Mouse (Mus musculus): ENCODE measurements around the gene Prrx1. TPM values are rescaled to one million over a fixed set of nuclear protein-coding genes. Genes with fewer than 3 reads are reported as not detected.
A peak's percentile ranks its signal among the peaks of the same experiment; 100 is the strongest.

Prrx1 gene
- polyA plus RNA-seq, 1 experiment from 2014 or later = 3.5 TPM

- H3K9ac ChIP-seq (replicated peaks; ENCODE audit: low read length) = no peak overlapping the region
- ATAC-seq (ENCODE audit: low FRiP score, low TSS enrichment) (no peak), DNase-seq (no peak)
- no peaks in the 10 kb centered on the region for H3K36me3 ChIP-seq (ENCODE audit: control insufficient read depth, insufficient read depth, low read length)
- H3K27me3 ChIP-seq (ENCODE audit: control insufficient read depth, insufficient read depth, low read length) = no peaks in the 10 kb centered on the region
- H3K4me2 ChIP-seq (ENCODE audit: low read length) = no peak overlapping the region
- 93% methylated on average over 8 of the region's 8 CpGs for WGBS
- H3K4me1 ChIP-seq (ENCODE audit: control insufficient read depth, insufficient read depth, low read length) = no peaks in the 10 kb centered on the region
- H3K9me3 ChIP-seq (ENCODE audit: control insufficient read depth, low read length) = no peaks in the 10 kb centered on the region
- no peak overlapping the region for H3K4me3 ChIP-seq (replicated peaks; ENCODE audit: low read depth, low read length)
- H3K27ac ChIP-seq (replicated peaks; ENCODE audit: low read depth, low read length) = no peak overlapping the region
These were observed 46.5 kb downstream of the Prrx1 start for GRCm38 (mm10) chr1:163266853-163267538.

GRCm38 (mm10) chr1:163257298-163257697, 56.2 kb downstream of the Prrx1 start:
- Histone ChIP-seq H3K27me3 (ENCODE audit: control insufficient read depth, insufficient read depth, low read length) (no peaks in the 10 kb centered on the region), H3K9me3 (ENCODE audit: control insufficient read depth, low read length) (no peaks in the 10 kb centered on the region), H3K4me1 (ENCODE audit: control insufficient read depth, insufficient read depth, low read length) (no peaks in the 10 kb centered on the region), H3K27ac (replicated peaks; ENCODE audit: low read depth, low read length) (no peak overlapping the region), H3K36me3 (ENCODE audit: control insufficient read depth, insufficient read depth, low read length) (no peaks in the 10 kb centered on the region), H3K4me2 (ENCODE audit: low read length) (no peak overlapping the region), H3K4me3 (replicated peaks; ENCODE audit: low read depth, low read length) (no peak overlapping the region), H3K9ac (replicated peaks; ENCODE audit: low read length) (no peak overlapping the region)
- 74% methylated on average over 2 of the region's 2 CpGs for WGBS
- peak; percentile 11 for DNase-seq
- ATAC-seq (ENCODE audit: low FRiP score, low TSS enrichment) = no peak

GRCm38 (mm10) chr1:163255884-163256283, 57.6 kb downstream of the Prrx1 start:
- DNase-seq (no peak), ATAC-seq (ENCODE audit: low FRiP score, low TSS enrichment) (no peak)
- Histone ChIP-seq H3K4me2 (ENCODE audit: low read length) (no peak overlapping the region), H3K4me1 (ENCODE audit: control insufficient read depth, insufficient read depth, low read length) (no peaks in the 10 kb centered on the region), H3K36me3 (ENCODE audit: control insufficient read depth, insufficient read depth, low read length) (no peaks in the 10 kb centered on the region), H3K9ac (replicated peaks; ENCODE audit: low read length) (no peak overlapping the region), H3K4me3 (replicated peaks; ENCODE audit: low read depth, low read length) (no peak overlapping the region), H3K27me3 (ENCODE audit: control insufficient read depth, insufficient read depth, low read length) (no peaks in the 10 kb centered on the region), H3K27ac (replicated peaks; ENCODE audit: low read depth, low read length) (no peak overlapping the region), H3K9me3 (ENCODE audit: control insufficient read depth, low read length) (no peaks in the 10 kb centered on the region)
- 95% methylated on average over 2 of the region's 2 CpGs for WGBS

- ATAC-seq (ENCODE audit: low FRiP score, low TSS enrichment) (no peak), DNase-seq (no peak)
- H3K4me3 ChIP-seq (replicated peaks; ENCODE audit: low read depth, low read length) = no peak overlapping the region
- 83% methylated on average over 4 of the region's 4 CpGs for WGBS
- no peak overlapping the region for H3K4me2 ChIP-seq (ENCODE audit: low read length)
- no peaks in the 10 kb centered on the region for H3K36me3 ChIP-seq (ENCODE audit: control insufficient read depth, insufficient read depth, low read length)
- no peaks in the 10 kb centered on the region for H3K27me3 ChIP-seq (ENCODE audit: control insufficient read depth, insufficient read depth, low read length)
- H3K9ac ChIP-seq (replicated peaks; ENCODE audit: low read length) = no peak overlapping the region
- no peak overlapping the region for H3K27ac ChIP-seq (replicated peaks; ENCODE audit: low read depth, low read length)
- H3K4me1 ChIP-seq (ENCODE audit: control insufficient read depth, insufficient read depth, low read length) = no peaks in the 10 kb centered on the region
- no peaks in the 10 kb centered on the region for H3K9me3 ChIP-seq (ENCODE audit: control insufficient read depth, low read length)
These were observed 60.7 kb downstream of the Prrx1 start for GRCm38 (mm10) chr1:163252796-163253195.

- no peaks in the 10 kb centered on the region for H3K36me3 ChIP-seq (ENCODE audit: control insufficient read depth, insufficient read depth, low read length)
- ATAC-seq (ENCODE audit: low FRiP score, low TSS enrichment) (no peak), DNase-seq (no peak)
- H3K9me3 ChIP-seq (ENCODE audit: control insufficient read depth, low read length) = no peaks in the 10 kb centered on the region
- H3K27me3 ChIP-seq (ENCODE audit: control insufficient read depth, insufficient read depth, low read length) = no peaks in the 10 kb centered on the region
- no peak overlapping the region for H3K9ac ChIP-seq (replicated peaks; ENCODE audit: low read length)
- H3K27ac ChIP-seq (replicated peaks; ENCODE audit: low read depth, low read length) = no peak overlapping the region
- H3K4me2 ChIP-seq (ENCODE audit: low read length) = no peak overlapping the region
- H3K4me3 ChIP-seq (replicated peaks; ENCODE audit: low read depth, low read length) = no peak overlapping the region
- WGBS = 86% methylated on average over 5 of the region's 5 CpGs
- H3K4me1 ChIP-seq (ENCODE audit: control insufficient read depth, insufficient read depth, low read length) = no peaks in the 10 kb centered on the region
These were observed 61.2 kb downstream of the Prrx1 start for GRCm38 (mm10) chr1:163252331-163252730.

GRCm38 (mm10) chr1:163251766-163252165, 61.7 kb downstream of the Prrx1 start:
- no peaks in the 10 kb centered on the region for H3K4me1 ChIP-seq (ENCODE audit: control insufficient read depth, insufficient read depth, low read length)
- no peak overlapping the region for H3K9ac ChIP-seq (replicated peaks; ENCODE audit: low read length)
- 96% methylated on average over 1 of the region's 1 CpGs for WGBS
- DNase-seq (no peak), ATAC-seq (ENCODE audit: low FRiP score, low TSS enrichment) (no peak)
- H3K27ac ChIP-seq (replicated peaks; ENCODE audit: low read depth, low read length) = no peak overlapping the region
- no peaks in the 10 kb centered on the region for H3K36me3 ChIP-seq (ENCODE audit: control insufficient read depth, insufficient read depth, low read length)
- no peaks in the 10 kb centered on the region for H3K9me3 ChIP-seq (ENCODE audit: control insufficient read depth, low read length)
- no peak overlapping the region for H3K4me2 ChIP-seq (ENCODE audit: low read length)
- no peak overlapping the region for H3K4me3 ChIP-seq (replicated peaks; ENCODE audit: low read depth, low read length)
- no peaks in the 10 kb centered on the region for H3K27me3 ChIP-seq (ENCODE audit: control insufficient read depth, insufficient read depth, low read length)

GRCm38 (mm10) chr1:163238950-163239349, 74.6 kb downstream of the Prrx1 start:
- WGBS = 87% methylated on average over 4 of the region's 4 CpGs
- DNase-seq = no peak
- no peaks in the 10 kb centered on the region for H3K4me1 ChIP-seq (ENCODE audit: control insufficient read depth, insufficient read depth, low read length)

GRCm38 (mm10) chr1:163231230-163231629, 82.3 kb downstream of the Prrx1 start:
- Histone ChIP-seq H3K27ac (replicated peaks; ENCODE audit: low read depth, low read length) (no peak overlapping the region), H3K9me3 (ENCODE audit: control insufficient read depth, low read length) (no peaks in the 10 kb centered on the region; the same call in 1 of the 2 replicates), H3K4me2 (ENCODE audit: low read length) (no peak overlapping the region), H3K36me3 (ENCODE audit: control insufficient read depth, insufficient read depth, low read length) (no peaks in the 10 kb centered on the region), H3K4me1 (ENCODE audit: control insufficient read depth, insufficient read depth, low read length) (no peaks in the 10 kb centered on the region), H3K9ac (replicated peaks; ENCODE audit: low read length) (no peak overlapping the region), H3K4me3 (replicated peaks; ENCODE audit: low read depth, low read length) (no peak overlapping the region), H3K27me3 (ENCODE audit: control insufficient read depth, insufficient read depth, low read length) (no peaks in the 10 kb centered on the region)
- no peak for ATAC-seq (ENCODE audit: low FRiP score, low TSS enrichment)
- DNase-seq = no peak
- 77% methylated on average over 3 of the region's 3 CpGs for WGBS

More at GRCm38 (mm10) chr1:163238950-163239349, 74.6 kb downstream of the Prrx1 start:
- no peak for ATAC-seq (ENCODE audit: low FRiP score, low TSS enrichment)
- Histone ChIP-seq H3K27me3 (ENCODE audit: control insufficient read depth, insufficient read depth, low read length) (no peaks in the 10 kb centered on the region), H3K9me3 (ENCODE audit: control insufficient read depth, low read length) (no peaks in the 10 kb centered on the region), H3K36me3 (ENCODE audit: control insufficient read depth, insufficient read depth, low read length) (no peaks in the 10 kb centered on the region), H3K9ac (replicated peaks; ENCODE audit: low read length) (no peak overlapping the region), H3K4me3 (replicated peaks; ENCODE audit: low read depth, low read length) (no peak overlapping the region), H3K27ac (replicated peaks; ENCODE audit: low read depth, low read length) (no peak overlapping the region), H3K4me2 (ENCODE audit: low read length) (no peak overlapping the region)

- no peak overlapping the region for H3K27ac ChIP-seq (replicated peaks; ENCODE audit: low read depth, low read length)
- DNase-seq (no peak), ATAC-seq (ENCODE audit: low FRiP score, low TSS enrichment) (no peak)
- H3K9me3 ChIP-seq (ENCODE audit: control insufficient read depth, low read length) = no peaks in the 10 kb centered on the region; the same call in 1 of the 2 replicates
- no peaks in the 10 kb centered on the region for H3K27me3 ChIP-seq (ENCODE audit: control insufficient read depth, insufficient read depth, low read length)
- H3K36me3 ChIP-seq (ENCODE audit: control insufficient read depth, insufficient read depth, low read length) = no peaks in the 10 kb centered on the region
- no peak overlapping the region for H3K9ac ChIP-seq (replicated peaks; ENCODE audit: low read length)
- H3K4me1 ChIP-seq (ENCODE audit: control insufficient read depth, insufficient read depth, low read length) = no peaks in the 10 kb centered on the region
- no peak overlapping the region for H3K4me2 ChIP-seq (ENCODE audit: low read length)
- no peak overlapping the region for H3K4me3 ChIP-seq (replicated peaks; ENCODE audit: low read depth, low read length)
- WGBS = 90% methylated on average over 4 of the region's 4 CpGs
These were observed 87.2 kb downstream of the Prrx1 start for GRCm38 (mm10) chr1:163226271-163226670.

All from midbrain, embryonic 14.5 days (tissue).